Mouse (Mus musculus) adrenal gland, postnatal 14 days (tissue): ENCODE data around the gene Ptprz1. TPM values are rescaled to one million over a fixed set of nuclear protein-coding genes. Genes with fewer than 3 reads are reported as not detected.
"Not testable (repeated sequence)": the region's sequence is repeated elsewhere in the genome, so short reads cannot be mapped to it uniquely, and the experiment has no call there.

Experiments used
- DNase-seq: peaks from one replicate; pipeline ENCODE4 v3.0.0; 2021; ENCODE audit warnings: mixed read lengths
- total RNA-seq: library from RNA; stranded (reverse); gene quantifications from 2 replicates; pipeline ENCODE4 v1.2.3, GENCODE M21; 2021

Ptprz1 gene
- total RNA-seq, 1 experiment from 2014 or later: 8.8 TPM

- no peak for DNase-seq
Measured at GRCm38 (mm10) chr6:23003152-23003551, 127.8 kb downstream of the Ptprz1 start.

DNA sequence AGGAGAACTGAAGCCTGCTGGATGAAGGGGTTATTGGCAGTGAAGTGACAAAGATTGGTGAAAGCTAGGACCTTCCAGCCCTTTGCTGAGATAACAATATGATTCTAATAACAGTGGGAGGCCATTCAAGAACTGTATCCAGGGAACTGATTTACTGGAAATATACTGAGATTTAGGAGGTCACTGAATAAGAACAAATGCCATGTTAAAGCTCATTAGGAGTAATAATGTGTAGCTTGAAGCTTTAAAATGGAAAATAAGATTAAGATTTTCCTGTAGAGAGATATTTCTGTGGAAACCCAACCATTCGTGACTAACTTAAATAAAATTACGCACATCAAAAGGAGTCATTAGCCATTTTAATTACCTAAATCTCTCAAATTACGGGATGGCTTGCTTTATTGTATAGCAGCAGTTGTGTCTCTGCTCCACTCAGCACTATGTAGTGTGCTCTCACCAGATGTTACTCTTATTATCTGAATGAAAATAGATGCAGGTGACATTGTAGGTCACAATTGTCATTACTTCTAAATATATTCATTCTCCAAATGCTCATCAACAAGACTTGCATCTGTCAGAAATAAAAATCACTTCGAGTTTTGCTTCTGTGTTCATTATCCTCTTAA lies 139.8 kb downstream of the Ptprz1 start:
- no peak for DNase-seq

GRCm38 (mm10) chr6:23028251-23028650 lies 152.9 kb downstream of the Ptprz1 start:
- DNase-seq: no peak

- no peak for DNase-seq
Measured at GRCm38 (mm10) chr6:23048836-23049235, 173.5 kb downstream of the Ptprz1 start.

- no peak for DNase-seq
Measured at GRCm38 (mm10) chr6:23055734-23056133, 180.4 kb downstream of the Ptprz1 start.

DNA sequence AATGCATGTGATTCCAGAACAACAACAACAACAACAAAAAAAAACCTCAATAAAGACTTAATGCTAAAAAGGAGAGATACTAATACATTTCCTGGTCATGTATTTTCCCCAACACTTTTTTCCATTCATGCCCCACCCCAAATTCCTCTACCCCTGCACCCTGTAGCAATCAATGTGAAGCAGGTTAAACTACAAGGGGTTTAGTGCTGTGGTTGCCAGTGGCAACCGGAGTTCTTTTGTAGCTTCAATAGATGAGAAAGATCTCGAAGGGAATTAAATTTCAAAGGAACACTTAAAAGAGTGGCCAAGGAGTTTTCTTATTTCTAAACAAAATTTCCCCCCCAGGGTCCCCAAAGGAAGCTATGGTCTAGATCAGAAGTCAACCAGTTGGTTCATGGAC lies 200.8 kb downstream of the Ptprz1 start:
- DNase-seq: no peak

DNA sequence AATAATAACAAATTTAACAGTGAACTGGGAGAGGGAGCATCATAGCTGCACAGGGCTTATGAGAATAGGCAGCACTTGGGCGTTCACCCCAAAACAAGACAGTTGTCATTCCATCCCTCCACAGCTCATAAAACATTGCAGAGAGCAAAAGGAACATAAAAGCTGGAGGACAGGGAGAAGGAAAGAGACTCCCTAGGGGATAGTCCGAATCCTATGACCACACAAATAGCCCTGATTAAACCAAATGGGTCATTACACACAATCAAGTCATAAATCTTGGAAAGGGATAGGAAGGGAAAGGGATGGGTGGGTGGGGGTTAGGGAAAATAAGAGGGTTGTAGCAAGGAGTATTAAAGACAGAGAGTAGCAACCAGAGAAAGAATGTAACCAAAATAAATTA lies 203.0 kb downstream of the Ptprz1 start:
- no peak for DNase-seq

GRCm38 (mm10) chr6:23079991-23080680 lies 204.8 kb downstream of the Ptprz1 start:
- DNase-seq: no peak

DNA sequence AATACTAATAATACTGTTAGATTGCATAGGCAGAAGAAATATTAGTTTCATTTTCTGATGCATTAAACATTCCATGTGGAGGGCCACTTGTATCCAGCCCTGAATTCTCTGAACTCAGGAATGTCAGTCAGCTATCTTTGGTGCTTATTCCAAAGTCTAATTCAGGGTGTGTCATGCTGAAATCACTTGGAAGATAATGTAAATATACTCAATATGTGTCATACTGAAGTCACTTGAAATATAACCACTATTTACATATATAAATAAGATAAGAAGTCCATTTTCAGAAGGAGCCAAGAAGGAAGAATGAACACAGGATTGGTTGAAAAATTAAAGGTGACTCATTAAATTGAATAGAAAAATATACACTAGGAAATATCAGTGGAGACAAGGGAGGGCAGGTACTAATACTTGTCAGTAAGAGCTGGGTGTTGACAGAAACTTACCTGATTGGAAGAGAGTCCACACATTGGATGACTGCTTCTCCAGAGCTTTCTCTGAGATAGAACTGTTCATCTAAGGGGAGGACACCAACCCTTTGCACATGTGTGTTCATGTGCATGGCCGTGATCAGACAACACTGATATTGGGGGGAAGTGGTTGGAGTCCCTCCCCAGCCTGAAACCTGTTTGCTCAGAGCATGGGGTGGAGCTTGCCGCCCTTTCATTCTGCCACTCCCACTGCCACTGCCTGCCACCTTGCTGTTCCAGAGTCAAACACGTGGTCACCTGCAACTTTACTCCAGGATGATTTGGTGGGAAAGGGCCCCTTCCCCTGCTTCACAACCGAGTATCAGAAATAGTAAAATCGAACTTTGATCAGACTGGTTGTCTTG lies 209.5 kb downstream of the Ptprz1 start:
- DNase-seq: no peak

GRCm38 (mm10) chr6:23089292-23089691 lies 214.0 kb downstream of the Ptprz1 start:
- not testable (repeated sequence) for DNase-seq

DNA sequence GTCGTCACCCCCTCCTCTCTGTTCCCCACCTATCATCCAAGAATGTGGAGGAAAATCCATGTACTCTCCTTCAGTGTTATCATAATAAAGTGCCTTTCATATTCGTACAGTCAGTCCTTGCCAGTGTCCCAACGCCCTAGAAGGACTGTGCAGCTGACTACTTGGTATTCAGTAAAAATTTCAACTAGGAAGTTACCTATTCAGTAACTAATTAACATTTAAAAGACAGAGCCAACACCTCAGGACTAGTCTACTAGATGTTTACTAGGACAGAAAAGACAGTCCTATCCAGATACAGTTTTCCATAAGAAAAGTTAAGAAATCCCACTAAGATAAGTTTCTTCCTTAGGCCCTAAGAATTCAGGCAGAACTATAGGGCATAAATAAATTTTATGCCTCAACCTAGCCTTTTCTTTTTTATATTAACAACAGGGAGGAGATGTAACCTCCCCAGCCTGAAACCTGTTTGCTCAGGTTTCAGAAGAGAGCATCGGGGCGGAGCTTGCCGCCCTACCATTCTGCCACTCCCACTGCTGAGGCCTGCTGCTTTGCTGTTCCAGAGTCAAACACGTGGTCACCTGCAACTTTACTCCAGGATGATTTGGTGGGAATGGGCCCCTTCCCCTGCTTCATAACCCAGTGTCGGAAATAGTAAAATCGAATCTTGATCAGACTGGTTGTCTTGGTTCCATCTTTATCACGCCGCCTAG lies 215.2 kb downstream of the Ptprz1 start:
- DNase-seq: not testable (repeated sequence)
